Mouse (Mus musculus) ovary, adult 18-20 months (tissue): ENCODE data around the gene Klk1b5.

Experiments used
- DNase-seq: peaks from one replicate; pipeline ENCODE4 v3.0.0; 2022; ENCODE audit warnings: low spot score, mixed read lengths

Klk1b5 gene

GRCm38 (mm10) chr7:44253023-44253616 is 37.4 kb downstream of the Klk1b5 start:
- no peak for DNase-seq

- no peak for DNase-seq
Observed at GRCm38 (mm10) chr7:44254930-44255329, 39.2 kb downstream of the Klk1b5 start.

- DNase-seq, result no peak
Observed at GRCm38 (mm10) chr7:44257278-44257677, 41.5 kb downstream of the Klk1b5 start, which contains the start of gene Acp4. TSS of gene Acp4 (minus strand) at chr7:44257378.

GRCm38 (mm10) chr7:44260410-44260809 is 44.7 kb downstream of the Klk1b5 start:
- no peak for DNase-seq

- DNase-seq, result no peak
Observed at GRCm38 (mm10) chr7:44261147-44261546, 45.4 kb downstream of the Klk1b5 start, which contains the start of gene Gm15517. TSS of gene Gm15517 (plus strand) at chr7:44261447.

GRCm38 (mm10) chr7:44262791-44263643 is 47.3 kb downstream of the Klk1b5 start:
- DNase-seq, result peak; percentile 74

- DNase-seq, result no peak
Observed at GRCm38 (mm10) chr7:44268117-44268516, 52.4 kb downstream of the Klk1b5 start.

- DNase-seq, result no peak
Observed at GRCm38 (mm10) chr7:44269397-44269796, 53.7 kb downstream of the Klk1b5 start.
